ENCODE assay signal across 11 mouse cellular contexts in genomic region chr7:89406011-89406410, GRCm38 (mm10). TPM values are rescaled to one million over a fixed set of nuclear protein-coding genes. Genes with fewer than 3 reads are reported as not detected.
A peak's percentile ranks its signal among the peaks of the same experiment; 100 is the strongest.
DNase-seq lines count a peak whose midpoint lies in the region; ATAC-seq and TF ChIP-seq lines count a peak whose summit lies in the region.
"Had no signal": no experiment of that assay in that cellular context is flagged by ENCODE, and none has a peak within 500 bp of the region (broad histone marks: within the 10 kb centered on the region; RNA-seq: fewer than 3 reads in every experiment).

No protein-coding gene starts in this region.

- ATAC-seq in kidney, embryonic 14.5 days (ENCODE audit: low FRiP score, low TSS enrichment): no peak
- ATAC-seq in heart, postnatal 0 days (ENCODE audit: insufficient read depth, low read depth): no peak
- ATAC-seq in liver, embryonic 13.5 days (ENCODE audit: low read depth): no peak

- TF ChIP-seq EP300 in heart, postnatal 0 days (IDR thresholded peaks at IDR 0.05; ENCODE audit: low read depth): no peak

- no peak for DNase-seq in kidney, postnatal 4 days
- no peak for DNase-seq in embryonic facial prominence, embryonic 10.5 days (ENCODE audit: low spot score)
- no peak for DNase-seq in heart, postnatal 0 days (ENCODE audit: low spot score)
- no peak for DNase-seq in liver, embryonic 13.5 days
- no peak for DNase-seq in cerebellum, adult 11 months
- no peak for DNase-seq in cerebellum, postnatal 25 days
- DNase-seq in frontal cortex, postnatal 25 days (ENCODE audit: low spot score in 2 of 2): no peak
- DNase-seq: kidney, postnatal 36 days had no signal

- 6% methylated on average over 1 of the region's 1 CpGs for WGBS in kidney, embryonic 14.5 days
- WGBS in embryonic facial prominence, embryonic 10.5 days: 59% methylated on average over 1 of the region's 1 CpGs
- WGBS in heart, postnatal 0 days: 24% methylated on average over 1 of the region's 1 CpGs
- 38% methylated on average over 1 of the region's 1 CpGs for WGBS in liver, embryonic 13.5 days (ENCODE audit: insufficient replicate concordance)

- H3K36me3 ChIP-seq in kidney, embryonic 14.5 days (ENCODE audit: control insufficient read depth, insufficient read depth, low read length): peaks cover 30% of the 10 kb centered on the region; the same call in 1 of the 2 replicates
- H3K36me3 ChIP-seq in embryonic facial prominence, embryonic 10.5 days (replicated peaks): peaks cover 40% of the 10 kb centered on the region
- peaks cover 36% of the 10 kb centered on the region for H3K36me3 ChIP-seq in heart, postnatal 0 days (replicated peaks; ENCODE audit: control insufficient read depth, insufficient read depth, low read length)
- H3K36me3 ChIP-seq in liver, embryonic 13.5 days: peaks cover 6% of the 10 kb centered on the region; the same call in 1 of the 2 replicates
- H3K36me3 ChIP-seq: G1E; midbrain, embryonic 12.5 days had no signal

- H3K9me3 ChIP-seq in kidney, embryonic 14.5 days (ENCODE audit: control insufficient read depth, low read length): no peaks in the 10 kb centered on the region
- H3K9me3 ChIP-seq in embryonic facial prominence, embryonic 10.5 days: no peaks in the 10 kb centered on the region
- H3K9me3 ChIP-seq in heart, postnatal 0 days (replicated peaks; ENCODE audit: control insufficient read depth, low read length): no peaks in the 10 kb centered on the region
- no peaks in the 10 kb centered on the region for H3K9me3 ChIP-seq in liver, embryonic 13.5 days (replicated peaks)
- H3K9me3 ChIP-seq: G1E; midbrain, embryonic 12.5 days had no signal

- peak overlapping the region; percentile 57 for H3K4me2 ChIP-seq in kidney, embryonic 14.5 days (replicated peaks; ENCODE audit: low read depth, low read length)
- H3K4me2 ChIP-seq in heart, postnatal 0 days (ENCODE audit: low read depth, low read length): peak overlapping the region; percentile 82
- peak overlapping the region; percentile 25 for H3K4me2 ChIP-seq in liver, embryonic 13.5 days

- H3K4me1 ChIP-seq in kidney, embryonic 14.5 days (ENCODE audit: control insufficient read depth, insufficient read depth, low read length): peaks cover 59% of the 10 kb centered on the region
- H3K4me1 ChIP-seq in embryonic facial prominence, embryonic 10.5 days: peaks cover 68% of the 10 kb centered on the region
- peaks cover 24% of the 10 kb centered on the region for H3K4me1 ChIP-seq in heart, postnatal 0 days (ENCODE audit: control insufficient read depth, insufficient read depth)
- H3K4me1 ChIP-seq in liver, embryonic 13.5 days (replicated peaks): peaks cover 31% of the 10 kb centered on the region

- TF ChIP-seq CTCF in heart, postnatal 0 days (IDR thresholded peaks at IDR 0.05; ENCODE audit: low read depth): no peak

- H3K27ac ChIP-seq in kidney, embryonic 14.5 days (ENCODE audit: low read depth, low read length): 0 out of 2 replicates have a peak overlapping the region, but pooled peaks have one; percentile 19
- H3K27ac ChIP-seq in embryonic facial prominence, embryonic 10.5 days (replicated peaks): no peak overlapping the region
- peak overlapping the region; percentile 82 for H3K27ac ChIP-seq in heart, postnatal 0 days (ENCODE audit: low read depth)
- no peak overlapping the region for H3K27ac ChIP-seq in liver, embryonic 13.5 days
- H3K27ac ChIP-seq: midbrain, embryonic 12.5 days had no signal

- no peaks in the 10 kb centered on the region for H3K27me3 ChIP-seq in kidney, embryonic 14.5 days (ENCODE audit: control insufficient read depth, insufficient read depth, low read length)
- H3K27me3 ChIP-seq in embryonic facial prominence, embryonic 10.5 days (replicated peaks; ENCODE audit: low read depth, poor library complexity, severe bottlenecking): peaks cover 14% of the 10 kb centered on the region
- H3K27me3 ChIP-seq in heart, postnatal 0 days (ENCODE audit: control insufficient read depth, insufficient read depth, low read length): no peaks in the 10 kb centered on the region
- H3K27me3 ChIP-seq in liver, embryonic 13.5 days: peaks cover 53% of the 10 kb centered on the region

- peak overlapping the region; percentile 93 for H3K4me3 ChIP-seq in kidney, embryonic 14.5 days (ENCODE audit: low read length)
- H3K4me3 ChIP-seq in embryonic facial prominence, embryonic 10.5 days: peak overlapping the region; percentile 87
- peak overlapping the region; percentile 88 for H3K4me3 ChIP-seq in heart, postnatal 0 days (ENCODE audit: low read depth, low read length)
- H3K4me3 ChIP-seq in liver, embryonic 13.5 days (replicated peaks): peak overlapping the region; percentile 21; the same call in 1 of the 2 replicates

- H3K9ac ChIP-seq in kidney, embryonic 14.5 days (ENCODE audit: low read depth, low read length): peak overlapping the region; percentile 63
- H3K9ac ChIP-seq in heart, postnatal 0 days (replicated peaks; ENCODE audit: low read depth, low read length): peak overlapping the region; percentile 55
- no peak overlapping the region for H3K9ac ChIP-seq in liver, embryonic 13.5 days

RNA-seq across cellular contexts. Expression of gene Fzd4, which starts 1.9 kb away (rescaled TPM):
- polyA plus RNA-seq in kidney, embryonic 14.5 days (2014; fragmentation: Nextera tagmentation; extraction: Ambion mirVana): 19.9 and 42.0 TPM in 2 replicates
- polyA plus RNA-seq in embryonic facial prominence, embryonic 10.5 days (2016; fragmentation: Nextera tagmentation; extraction: Ambion mirVana): 10.2 and 11.5 TPM in 2 replicates
- 16.0 and 18.0 TPM in 2 replicates for total RNA-seq in heart, postnatal 0 days (2014; rRNA removed; ENCODE audit: low replicate concordance)
- polyA plus RNA-seq in heart, postnatal 0 days (2015; fragmentation: Nextera tagmentation; extraction: Ambion mirVana): 9.3 and 9.6 TPM in 2 replicates
- 1.7 and 2.1 TPM in 2 replicates for polyA plus RNA-seq in liver, embryonic 13.5 days (2015; fragmentation: Nextera tagmentation; extraction: Ambion mirVana)
- polyA plus RNA-seq: G1E had no signal

RNA-seq across cellular contexts. Expression of gene Tmem135, which starts 2.0 kb away (rescaled TPM):
- polyA plus RNA-seq in kidney, embryonic 14.5 days (2014; fragmentation: Nextera tagmentation; extraction: Ambion mirVana): 19.2 and 31.9 TPM in 2 replicates
- polyA plus RNA-seq in embryonic facial prominence, embryonic 10.5 days (2016; fragmentation: Nextera tagmentation; extraction: Ambion mirVana): 15.8 and 18.0 TPM in 2 replicates
- 20.6 and 70.6 TPM in 2 replicates for total RNA-seq in heart, postnatal 0 days (2014; rRNA removed; ENCODE audit: low replicate concordance)
- 30.9 and 31.6 TPM in 2 replicates for polyA plus RNA-seq in heart, postnatal 0 days (2015; fragmentation: Nextera tagmentation; extraction: Ambion mirVana)
- polyA plus RNA-seq in liver, embryonic 13.5 days (2015; fragmentation: Nextera tagmentation; extraction: Ambion mirVana): 12.4 and 16.7 TPM in 2 replicates

Comparison
In these comparisons a context has a peak if more than half of its experiments do, and no peak if none do; other contexts are left out.
1. H3K27ac ChIP-seq: peak in kidney, embryonic 14.5 days (single experiment) and heart, postnatal 0 days (single experiment); none in embryonic facial prominence, embryonic 10.5 days (single experiment) and liver, embryonic 13.5 days (single experiment).
2. H3K4me2 ChIP-seq: peak in every context shown above with its lines; median percentile 82 in heart, postnatal 0 days; 57 in kidney, embryonic 14.5 days; 25 in liver, embryonic 13.5 days.
3. H3K4me3 ChIP-seq: peak in every context shown above with its lines; median percentile 93 in kidney, embryonic 14.5 days; 88 in heart, postnatal 0 days; 87 in embryonic facial prominence, embryonic 10.5 days; 21 in liver, embryonic 13.5 days.